Mouse (Mus musculus) adrenal gland, adult 8-10 months (tissue): ENCODE measurements around the gene Gm3417. TPM values are rescaled to one million over a fixed set of nuclear protein-coding genes. Genes with fewer than 3 reads are reported as not detected.
A peak's percentile ranks its signal among the peaks of the same experiment; 100 is the strongest.
"Not testable (repeated sequence)": the region's sequence is repeated elsewhere in the genome, so short reads cannot be mapped to it uniquely, and the experiment has no call there.

Source experiments
- DNase-seq: peaks from one replicate; pipeline ENCODE4 v3.0.0; 2022
- total RNA-seq, 4 experiments: library from RNA; stranded (reverse); gene quantifications; 2 replicates each; pipeline ENCODE4 v1.2.4; 2022

The Gm3417 gene
- total RNA-seq, result not detected

DNA sequence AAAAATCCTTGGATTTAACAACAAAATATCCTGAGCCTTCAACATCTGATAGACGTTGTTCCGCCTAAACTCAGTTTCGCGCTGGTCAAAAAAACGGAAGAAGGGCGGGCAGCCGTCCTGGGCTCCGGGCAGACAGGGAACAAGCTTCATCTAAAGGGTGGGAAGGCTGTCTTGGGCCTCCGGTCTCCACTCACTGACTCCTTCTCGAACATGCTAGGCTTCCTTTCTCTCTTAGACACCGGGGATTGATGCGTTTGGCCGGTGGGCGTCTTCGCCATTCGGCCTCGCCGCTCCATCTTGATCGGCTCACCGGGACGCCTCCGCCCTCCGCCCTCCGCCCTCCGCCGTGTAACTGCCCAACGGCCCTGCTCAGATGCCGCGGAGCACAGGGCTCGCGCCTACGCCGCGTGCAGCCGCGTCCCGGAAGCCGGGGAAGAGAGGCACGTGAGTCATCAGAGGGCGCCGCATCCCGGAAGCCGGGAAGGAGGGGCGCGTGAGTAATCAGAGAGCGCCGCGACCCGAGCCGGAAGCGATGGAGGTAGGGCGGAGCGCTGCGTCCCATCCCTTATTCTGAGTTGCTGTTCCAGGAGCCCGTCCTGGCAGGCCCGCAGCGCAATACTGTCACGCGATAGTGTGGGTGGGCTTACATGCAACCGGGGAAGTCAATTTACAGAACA is at the start of gene Gm3417, which contains the start of gene 9030025P20Rik:
Gene Gm3417 (minus strand): TSS at position 429 of the 677 bp plus-strand sequence.
Gene 9030025P20Rik (plus strand): TSS at position 107 of the 677 bp plus-strand sequence.
- not testable (repeated sequence) for DNase-seq

DNA sequence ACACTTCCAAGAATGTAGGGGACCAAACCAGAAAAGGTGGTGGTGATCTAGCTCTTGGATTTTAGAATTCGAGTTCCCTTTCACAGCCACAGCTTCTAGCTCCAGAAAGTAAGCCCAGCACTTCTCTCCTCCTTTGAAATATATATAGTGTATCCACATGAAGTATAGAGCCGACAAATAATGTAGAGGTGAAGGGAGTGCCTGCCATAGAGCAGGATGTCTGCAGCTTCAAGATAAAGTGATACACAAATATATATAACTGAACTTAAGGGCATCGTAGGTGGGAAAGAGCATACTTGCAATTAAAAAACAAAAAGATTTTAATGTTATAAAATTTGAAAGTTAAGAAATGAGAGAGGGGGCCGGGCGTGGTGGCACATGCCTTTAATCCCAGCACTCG is 46.9 kb upstream of the Gm3417 start:
- not testable (repeated sequence) for DNase-seq

DNA sequence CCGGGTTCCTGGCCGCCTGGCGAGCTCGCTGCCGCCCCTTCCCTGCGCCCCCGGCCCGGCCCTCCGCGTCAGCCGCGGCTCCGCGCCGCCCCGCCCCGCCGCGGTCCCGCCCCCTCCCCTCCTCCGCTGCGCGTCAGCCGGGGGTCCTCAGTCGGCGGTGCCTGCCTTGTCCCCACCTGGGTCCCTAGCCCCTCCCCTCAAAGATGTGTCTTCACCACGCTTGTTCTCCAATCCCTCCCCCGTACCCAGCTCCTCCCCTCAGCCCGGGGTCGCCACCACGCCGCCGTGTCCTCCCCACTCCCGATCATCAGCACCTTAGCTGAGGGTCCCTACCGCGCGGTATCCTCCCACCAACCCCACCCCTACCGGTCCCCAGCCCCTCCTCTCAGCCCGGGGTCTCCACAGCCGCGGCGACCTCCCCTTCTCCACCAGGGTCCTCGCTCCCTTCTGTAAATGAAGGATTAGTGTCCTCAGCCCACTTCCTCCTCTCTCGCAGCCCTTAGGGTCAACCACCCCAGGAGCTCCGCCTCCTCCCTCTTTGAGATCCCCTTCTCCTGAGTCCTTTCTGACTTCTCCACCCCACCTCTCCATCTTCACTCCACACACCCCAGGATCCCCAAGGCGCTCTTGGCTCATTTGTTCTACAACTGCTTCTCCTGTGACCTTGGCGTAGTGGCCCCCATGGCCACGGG is 46.1 kb upstream of the Gm3417 start:
- not testable (repeated sequence) for DNase-seq

DNA sequence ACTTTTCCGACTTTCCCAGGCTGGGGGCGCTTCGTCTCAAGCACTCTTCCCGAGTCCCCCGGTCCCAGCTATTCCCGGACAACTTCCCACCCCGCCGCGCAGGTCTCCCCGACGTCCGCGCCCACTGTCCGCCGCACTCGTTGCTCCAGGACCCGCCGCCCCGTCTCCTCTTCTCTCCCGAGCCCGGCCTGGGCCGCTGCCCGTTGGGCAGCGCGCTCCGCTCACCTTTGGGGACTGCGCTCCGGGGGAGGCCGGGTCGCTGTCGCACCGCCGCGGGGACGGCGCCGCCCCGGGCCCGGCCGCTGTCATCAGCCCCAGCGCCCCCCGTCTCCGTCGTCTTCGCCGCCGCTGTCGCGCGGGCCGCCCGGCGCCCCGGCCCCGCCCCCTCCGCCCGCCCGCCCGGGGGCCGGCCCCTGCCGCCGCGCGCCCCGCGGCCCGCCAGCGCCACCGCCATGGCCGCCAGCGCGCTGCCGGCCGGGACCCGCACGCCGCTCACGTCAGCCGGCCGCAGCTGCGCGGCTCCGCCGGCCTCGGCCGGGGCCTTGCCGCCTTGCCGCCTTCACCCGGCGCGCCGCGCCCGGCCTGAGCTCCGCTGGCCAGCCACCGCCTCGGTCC is 45.4 kb upstream of the Gm3417 start:
- not testable (repeated sequence) for DNase-seq

DNA sequence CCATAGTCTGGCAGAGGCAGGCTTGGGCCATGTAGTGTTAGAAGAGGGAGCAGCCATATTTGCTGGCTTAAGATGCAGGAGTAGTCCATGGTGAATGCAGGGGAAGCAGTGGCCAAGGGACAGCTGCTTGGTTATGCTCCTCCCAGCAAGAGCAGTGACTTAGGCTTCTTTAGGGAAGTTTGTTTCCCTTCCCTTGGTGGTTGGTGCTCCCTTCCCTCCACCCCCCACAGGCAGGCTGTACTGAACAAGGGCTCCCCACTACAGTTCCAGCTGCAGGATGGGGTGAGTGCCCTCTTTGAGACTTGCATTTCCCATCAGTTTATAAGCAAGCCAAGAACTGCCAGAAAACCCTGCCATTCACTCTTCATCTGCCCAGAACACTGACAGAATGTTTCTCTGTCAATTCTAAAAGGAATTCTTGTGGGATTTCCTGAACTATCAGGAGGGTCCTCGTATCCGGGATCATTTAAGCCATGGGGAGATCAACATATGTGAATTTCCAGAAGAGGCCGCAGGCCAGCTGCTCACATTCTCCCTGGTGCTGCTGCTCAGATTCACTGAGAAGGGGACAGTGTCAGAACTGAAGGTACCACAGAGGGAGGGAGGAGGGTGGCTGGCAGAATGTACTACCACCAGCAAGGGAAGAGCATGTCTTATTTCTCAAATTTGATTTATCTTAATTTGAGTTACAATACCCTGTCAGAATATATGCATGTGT is 43.1 kb upstream of the Gm3417 start:
- DNase-seq, result peak; percentile 11

DNA sequence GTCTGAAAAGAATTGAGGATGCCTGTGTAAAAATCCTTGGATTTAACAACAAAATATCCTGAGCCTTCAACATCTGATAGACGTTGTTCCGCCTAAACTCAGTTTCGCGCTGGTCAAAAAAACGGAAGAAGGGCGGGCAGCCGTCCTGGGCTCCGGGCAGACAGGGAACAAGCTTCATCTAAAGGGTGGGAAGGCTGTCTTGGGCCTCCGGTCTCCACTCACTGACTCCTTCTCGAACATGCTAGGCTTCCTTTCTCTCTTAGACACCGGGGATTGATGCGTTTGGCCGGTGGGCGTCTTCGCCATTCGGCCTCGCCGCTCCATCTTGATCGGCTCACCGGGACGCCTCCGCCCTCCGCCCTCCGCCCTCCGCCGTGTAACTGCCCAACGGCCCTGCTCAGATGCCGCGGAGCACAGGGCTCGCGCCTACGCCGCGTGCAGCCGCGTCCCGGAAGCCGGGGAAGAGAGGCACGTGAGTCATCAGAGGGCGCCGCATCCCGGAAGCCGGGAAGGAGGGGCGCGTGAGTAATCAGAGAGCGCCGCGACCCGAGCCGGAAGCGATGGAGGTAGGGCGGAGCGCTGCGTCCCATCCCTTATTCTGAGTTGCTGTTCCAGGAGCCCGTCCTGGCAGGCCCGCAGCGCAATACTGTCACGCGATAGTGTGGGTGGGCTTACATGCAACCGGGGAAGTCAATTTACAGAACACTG is 31.3 kb upstream of the Gm3417 start, which contains the start of gene Gm3435:
Gene Gm3435 (plus strand): TSS at position 471 of the 708 bp plus-strand sequence.
- not testable (repeated sequence) for DNase-seq

DNA sequence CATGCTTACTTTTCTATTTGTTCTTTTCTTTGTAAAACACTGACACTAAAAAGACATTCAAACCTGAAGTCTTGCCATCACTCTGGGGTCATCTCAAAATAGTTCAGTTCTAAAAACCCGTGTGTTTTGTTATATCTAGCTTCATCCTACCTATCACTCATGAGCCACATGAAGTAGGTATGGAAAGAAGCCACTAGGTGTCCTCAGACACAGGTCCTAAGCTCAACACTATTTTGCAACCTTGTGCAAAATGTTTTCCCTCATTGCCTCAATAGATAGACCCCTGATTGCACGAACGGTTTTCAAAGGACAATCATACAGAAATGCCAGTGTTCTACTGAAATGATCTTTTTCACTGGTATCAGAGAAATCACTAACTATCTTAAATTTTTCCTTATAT is 30.5 kb upstream of the Gm3417 start:
- not testable (repeated sequence) for DNase-seq

DNA sequence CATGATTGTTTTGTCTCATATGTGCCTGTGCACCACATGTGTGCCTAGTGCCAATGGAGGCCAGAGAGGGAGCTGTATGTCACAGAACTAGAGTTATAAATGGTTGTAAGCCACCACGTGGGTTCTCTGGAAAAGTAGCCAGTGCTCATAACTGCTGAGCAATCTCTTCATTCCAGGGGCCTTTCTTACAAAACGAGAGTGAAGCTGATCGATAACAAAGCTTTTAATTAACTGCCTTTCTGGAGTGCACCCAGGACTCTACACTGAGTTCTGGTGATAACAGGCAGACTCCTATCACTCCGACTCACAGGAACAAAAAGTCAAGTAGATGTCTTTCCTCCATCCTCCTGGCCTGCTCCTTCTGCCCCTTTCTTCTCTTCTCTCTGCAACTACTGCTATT is 21.5 kb upstream of the Gm3417 start:
- not testable (repeated sequence) for DNase-seq

DNA sequence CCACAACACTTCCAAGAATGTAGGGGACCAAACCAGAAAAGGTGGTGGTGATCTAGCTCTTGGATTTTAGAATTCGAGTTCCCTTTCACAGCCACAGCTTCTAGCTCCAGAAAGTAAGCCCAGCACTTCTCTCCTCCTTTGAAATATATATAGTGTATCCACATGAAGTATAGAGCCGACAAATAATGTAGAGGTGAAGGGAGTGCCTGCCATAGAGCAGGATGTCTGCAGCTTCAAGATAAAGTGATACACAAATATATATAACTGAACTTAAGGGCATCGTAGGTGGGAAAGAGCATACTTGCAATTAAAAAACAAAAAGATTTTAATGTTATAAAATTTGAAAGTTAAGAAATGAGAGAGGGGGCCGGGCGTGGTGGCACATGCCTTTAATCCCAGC is 15.6 kb upstream of the Gm3417 start:
- not testable (repeated sequence) for DNase-seq

DNA sequence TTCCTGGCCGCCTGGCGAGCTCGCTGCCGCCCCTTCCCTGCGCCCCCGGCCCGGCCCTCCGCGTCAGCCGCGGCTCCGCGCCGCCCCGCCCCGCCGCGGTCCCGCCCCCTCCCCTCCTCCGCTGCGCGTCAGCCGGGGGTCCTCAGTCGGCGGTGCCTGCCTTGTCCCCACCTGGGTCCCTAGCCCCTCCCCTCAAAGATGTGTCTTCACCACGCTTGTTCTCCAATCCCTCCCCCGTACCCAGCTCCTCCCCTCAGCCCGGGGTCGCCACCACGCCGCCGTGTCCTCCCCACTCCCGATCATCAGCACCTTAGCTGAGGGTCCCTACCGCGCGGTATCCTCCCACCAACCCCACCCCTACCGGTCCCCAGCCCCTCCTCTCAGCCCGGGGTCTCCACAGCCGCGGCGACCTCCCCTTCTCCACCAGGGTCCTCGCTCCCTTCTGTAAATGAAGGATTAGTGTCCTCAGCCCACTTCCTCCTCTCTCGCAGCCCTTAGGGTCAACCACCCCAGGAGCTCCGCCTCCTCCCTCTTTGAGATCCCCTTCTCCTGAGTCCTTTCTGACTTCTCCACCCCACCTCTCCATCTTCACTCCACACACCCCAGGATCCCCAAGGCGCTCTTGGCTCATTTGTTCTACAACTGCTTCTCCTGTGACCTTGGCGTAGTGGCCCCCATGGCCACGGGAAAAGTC is 14.7 kb upstream of the Gm3417 start:
- not testable (repeated sequence) for DNase-seq

DNA sequence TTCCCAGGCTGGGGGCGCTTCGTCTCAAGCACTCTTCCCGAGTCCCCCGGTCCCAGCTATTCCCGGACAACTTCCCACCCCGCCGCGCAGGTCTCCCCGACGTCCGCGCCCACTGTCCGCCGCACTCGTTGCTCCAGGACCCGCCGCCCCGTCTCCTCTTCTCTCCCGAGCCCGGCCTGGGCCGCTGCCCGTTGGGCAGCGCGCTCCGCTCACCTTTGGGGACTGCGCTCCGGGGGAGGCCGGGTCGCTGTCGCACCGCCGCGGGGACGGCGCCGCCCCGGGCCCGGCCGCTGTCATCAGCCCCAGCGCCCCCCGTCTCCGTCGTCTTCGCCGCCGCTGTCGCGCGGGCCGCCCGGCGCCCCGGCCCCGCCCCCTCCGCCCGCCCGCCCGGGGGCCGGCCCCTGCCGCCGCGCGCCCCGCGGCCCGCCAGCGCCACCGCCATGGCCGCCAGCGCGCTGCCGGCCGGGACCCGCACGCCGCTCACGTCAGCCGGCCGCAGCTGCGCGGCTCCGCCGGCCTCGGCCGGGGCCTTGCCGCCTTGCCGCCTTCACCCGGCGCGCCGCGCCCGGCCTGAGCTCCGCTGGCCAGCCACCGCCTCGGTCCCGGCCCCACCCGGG is 14.0 kb upstream of the Gm3417 start:
- DNase-seq, result not testable (repeated sequence)

DNA sequence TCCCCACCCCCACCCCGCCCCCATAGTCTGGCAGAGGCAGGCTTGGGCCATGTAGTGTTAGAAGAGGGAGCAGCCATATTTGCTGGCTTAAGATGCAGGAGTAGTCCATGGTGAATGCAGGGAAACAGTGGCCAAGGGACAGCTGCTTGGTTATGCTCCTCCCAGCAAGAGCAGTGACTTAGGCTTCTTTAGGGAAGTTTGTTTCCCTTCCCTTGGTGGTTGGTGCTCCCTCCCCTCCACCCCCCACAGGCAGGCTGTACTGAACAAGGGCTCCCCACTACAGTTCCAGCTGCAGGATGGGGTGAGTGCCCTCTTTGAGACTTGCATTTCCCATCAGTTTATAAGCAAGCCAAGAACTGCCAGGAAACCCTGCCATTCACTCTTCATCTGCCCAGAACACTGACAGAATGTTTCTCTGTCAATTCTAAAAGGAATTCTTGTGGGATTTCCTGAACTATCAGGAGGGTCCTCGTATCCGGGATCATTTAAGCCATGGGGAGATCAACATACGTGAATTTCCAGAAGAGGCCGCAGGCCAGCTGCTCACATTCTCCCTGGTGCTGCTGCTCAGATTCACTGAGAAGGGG is 11.6 kb upstream of the Gm3417 start:
- DNase-seq, result not testable (repeated sequence)

DNA sequence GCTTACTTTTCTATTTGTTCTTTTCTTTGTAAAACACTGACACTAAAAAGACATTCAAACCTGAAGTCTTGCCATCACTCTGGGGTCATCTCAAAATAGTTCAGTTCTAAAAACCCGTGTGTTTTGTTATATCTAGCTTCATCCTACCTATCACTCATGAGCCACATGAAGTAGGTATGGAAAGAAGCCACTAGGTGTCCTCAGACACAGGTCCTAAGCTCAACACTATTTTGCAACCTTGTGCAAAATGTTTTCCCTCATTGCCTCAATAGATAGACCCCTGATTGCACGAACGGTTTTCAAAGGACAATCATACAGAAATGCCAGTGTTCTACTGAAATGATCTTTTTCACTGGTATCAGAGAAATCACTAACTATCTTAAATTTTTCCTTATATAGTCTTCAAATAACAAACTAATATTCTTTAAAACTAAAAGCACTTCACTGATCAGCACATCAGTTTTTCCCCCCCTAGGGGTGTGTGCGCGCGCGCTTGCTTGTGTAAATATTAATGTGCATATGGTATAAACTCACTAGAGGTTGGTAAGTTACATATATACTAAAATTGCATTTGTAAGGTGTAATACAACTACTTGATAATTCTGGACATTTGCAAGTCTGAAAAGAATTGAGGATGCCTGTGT is 750 bp downstream of the Gm3417 start:
- DNase-seq, result not testable (repeated sequence)

DNA sequence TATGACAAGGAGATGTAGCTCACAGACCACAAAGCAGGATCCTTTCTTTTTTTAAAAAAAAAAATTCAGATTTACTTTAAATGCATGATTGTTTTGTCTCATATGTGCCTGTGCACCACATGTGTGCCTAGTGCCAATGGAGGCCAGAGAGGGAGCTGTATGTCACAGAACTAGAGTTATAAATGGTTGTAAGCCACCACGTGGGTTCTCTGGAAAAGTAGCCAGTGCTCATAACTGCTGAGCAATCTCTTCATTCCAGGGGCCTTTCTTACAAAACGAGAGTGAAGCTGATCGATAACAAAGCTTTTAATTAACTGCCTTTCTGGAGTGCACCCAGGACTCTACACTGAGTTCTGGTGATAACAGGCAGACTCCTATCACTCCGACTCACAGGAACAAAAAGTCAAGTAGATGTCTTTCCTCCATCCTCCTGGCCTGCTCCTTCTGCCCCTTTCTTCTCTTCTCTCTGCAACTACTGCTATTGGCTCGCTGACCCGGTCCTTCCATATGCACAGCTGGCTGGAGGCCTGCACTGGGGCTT is 10.1 kb downstream of the Gm3417 start:
- DNase-seq, result not testable (repeated sequence)

DNA sequence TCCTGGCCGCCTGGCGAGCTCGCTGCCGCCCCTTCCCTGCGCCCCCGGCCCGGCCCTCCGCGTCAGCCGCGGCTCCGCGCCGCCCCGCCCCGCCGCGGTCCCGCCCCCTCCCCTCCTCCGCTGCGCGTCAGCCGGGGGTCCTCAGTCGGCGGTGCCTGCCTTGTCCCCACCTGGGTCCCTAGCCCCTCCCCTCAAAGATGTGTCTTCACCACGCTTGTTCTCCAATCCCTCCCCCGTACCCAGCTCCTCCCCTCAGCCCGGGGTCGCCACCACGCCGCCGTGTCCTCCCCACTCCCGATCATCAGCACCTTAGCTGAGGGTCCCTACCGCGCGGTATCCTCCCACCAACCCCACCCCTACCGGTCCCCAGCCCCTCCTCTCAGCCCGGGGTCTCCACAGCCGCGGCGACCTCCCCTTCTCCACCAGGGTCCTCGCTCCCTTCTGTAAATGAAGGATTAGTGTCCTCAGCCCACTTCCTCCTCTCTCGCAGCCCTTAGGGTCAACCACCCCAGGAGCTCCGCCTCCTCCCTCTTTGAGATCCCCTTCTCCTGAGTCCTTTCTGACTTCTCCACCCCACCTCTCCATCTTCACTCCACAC is 16.9 kb downstream of the Gm3417 start:
- not testable (repeated sequence) for DNase-seq

DNA sequence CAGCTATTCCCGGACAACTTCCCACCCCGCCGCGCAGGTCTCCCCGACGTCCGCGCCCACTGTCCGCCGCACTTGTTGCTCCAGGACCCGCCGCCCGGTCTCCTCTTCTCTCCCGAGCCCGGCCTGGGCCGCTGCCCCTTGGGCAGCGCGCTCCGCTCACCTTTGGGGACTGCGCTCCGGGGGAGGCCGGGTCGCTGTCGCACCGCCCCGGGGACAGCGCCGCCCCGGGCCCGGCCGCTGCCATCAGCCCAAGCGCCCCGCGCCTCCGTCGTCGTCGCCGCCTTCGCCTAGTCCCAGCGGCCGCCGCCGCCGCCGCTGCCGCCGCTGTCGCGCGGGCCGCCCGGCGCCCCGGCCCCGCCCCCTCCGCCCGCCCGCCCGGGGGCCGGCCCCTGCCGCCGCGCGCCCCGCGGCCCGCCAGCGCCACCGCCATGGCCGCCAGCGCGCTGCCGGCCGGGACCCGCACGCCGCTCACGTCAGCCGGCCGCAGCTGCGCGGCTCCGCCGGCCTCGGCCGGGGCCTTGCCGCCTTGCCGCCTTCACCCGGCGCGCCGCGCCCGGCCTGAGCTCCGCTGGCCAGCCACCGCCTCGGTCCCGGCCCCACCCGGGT is 17.5 kb downstream of the Gm3417 start, which contains the start of gene Phf10:
Gene Phf10 (minus strand): TSS at position 323 of the 606 bp plus-strand sequence.
- not testable (repeated sequence) for DNase-seq

DNA sequence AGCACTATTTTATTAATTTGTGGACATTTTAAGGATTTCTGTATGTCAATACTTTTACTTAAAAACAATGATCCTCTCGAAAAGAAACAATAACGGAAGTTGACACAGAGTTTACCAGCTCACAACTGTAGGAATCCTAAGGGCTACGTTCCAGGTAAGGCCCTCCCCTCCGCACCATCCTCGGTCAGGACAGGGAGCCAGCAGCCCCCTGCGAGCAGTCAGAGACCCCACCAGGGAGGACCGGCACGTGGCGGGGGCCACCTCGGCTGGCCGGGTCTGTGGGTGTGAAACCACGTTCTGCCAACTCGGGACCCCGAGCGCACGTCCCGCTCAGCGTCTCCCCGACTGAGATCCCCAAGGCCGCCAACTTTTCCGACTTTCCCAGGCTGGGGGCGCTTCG is 18.1 kb downstream of the Gm3417 start:
- peak; percentile 36 for DNase-seq

DNA sequence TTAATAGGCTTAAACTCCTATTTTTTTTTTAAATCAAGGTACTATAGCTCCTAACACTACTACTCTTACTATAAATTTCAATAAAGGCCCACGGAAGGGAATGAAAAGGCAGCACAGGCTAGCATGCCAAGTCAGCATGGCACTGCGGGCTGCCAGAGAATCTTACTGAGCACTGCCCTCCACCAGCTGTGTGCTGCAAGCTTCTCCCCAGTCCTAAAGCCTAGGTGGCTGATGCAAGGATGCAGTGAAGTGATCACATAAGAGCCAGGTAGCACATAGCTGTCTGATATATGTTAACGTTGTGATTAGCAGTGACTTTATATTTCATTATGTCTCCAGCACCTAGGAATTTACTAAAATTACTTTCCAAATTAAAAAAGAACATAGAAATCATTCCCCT is 18.6 kb downstream of the Gm3417 start:
- no peak for DNase-seq
